Mouse (Mus musculus) liver, embryonic 14 days (tissue): ENCODE results near the gene Gm17581. TPM values are rescaled to one million over a fixed set of nuclear protein-coding genes. Genes with fewer than 3 reads are reported as not detected.

Experiments used
- polyA plus RNA-seq: library from polyadenylated mRNA; depleted of rRNA; stranded (reverse); fragments of >200 nt; gene quantifications from 2 replicates; pipeline ENCODE4 v1.2.3, GENCODE M21; 2012; rRNA removed

The Gm17581 gene
- not detected in 2 replicates for polyA plus RNA-seq

GRCm38 (mm10) chr2:155735766-155736165, at the start of gene Gm17581:
Gene Gm17581, minus strand, starts transcription at chr2:155735866.

GRCm38 (mm10) chr2:155774927-155775684, 39.4 kb upstream of the Gm17581 start, which contains the start of gene Mmp24:
Gene Mmp24, plus strand, starts transcription at chr2:155775342.

GRCm38 (mm10) chr2:155751014-155751786, 15.5 kb upstream of the Gm17581 start, which contains the start of gene Procr:
Gene Procr, plus strand, starts transcription at chr2:155751117.

GRCm38 (mm10) chr2:155729158-155729645, 6.5 kb downstream of the Gm17581 start, which contains the start of gene Edem2:
Gene Edem2, minus strand, starts transcription at chr2:155729475.

GRCm38 (mm10) chr2:155691723-155692493, 43.8 kb downstream of the Gm17581 start, which contains the start of gene Trpc4ap:
Gene Trpc4ap, minus strand, starts transcription at chr2:155692384.

Other genes starting within 250 kb of the Gm17581 start
- 12.1 and 13.7 TPM in 2 replicates for gene Acss2, start 217.9 kb downstream of the Gm17581 start, polyA plus RNA-seq
- gene Ggt7, start 217.6 kb downstream of the Gm17581 start, polyA plus RNA-seq = 0.21 and 0.26 TPM in 2 replicates
- gene Gss, start 143.1 kb downstream of the Gm17581 start, polyA plus RNA-seq = 35.3 and 39.8 TPM in 2 replicates
- 2.7 and 3.5 TPM in 2 replicates for gene Myh7b, start 124.7 kb downstream of the Gm17581 start, polyA plus RNA-seq
- gene Trpc4ap, start 43.5 kb downstream of the Gm17581 start, polyA plus RNA-seq = 34.3 and 36.2 TPM in 2 replicates
- 12.3 and 13.8 TPM in 2 replicates for gene Edem2, start 6.4 kb downstream of the Gm17581 start, polyA plus RNA-seq
- gene Procr, start 15.3 kb upstream of the Gm17581 start, polyA plus RNA-seq = 0.86 and 0.93 TPM in 2 replicates
- gene Mmp24, start 39.5 kb upstream of the Gm17581 start, polyA plus RNA-seq = under 0.01 and 0.01 TPM in 2 replicates
- 3.4 and 4.2 TPM in 2 replicates for gene BC029722, start 83.6 kb upstream of the Gm17581 start, polyA plus RNA-seq
- 65.8 and 66.0 TPM in 2 replicates for gene Eif6, start 91.1 kb upstream of the Gm17581 start, polyA plus RNA-seq
- under 0.01 TPM in 1 of 2 replicates, not detected in the other for gene Fam83c, start 99.0 kb upstream of the Gm17581 start, polyA plus RNA-seq
- 17.9 and 20.4 TPM in 2 replicates for gene Uqcc1, start 194.4 kb upstream of the Gm17581 start, polyA plus RNA-seq
- not detected in 2 replicates for gene Gm15557, start 204.9 kb upstream of the Gm17581 start, polyA plus RNA-seq
- gene Gdf5, start 209.5 kb upstream of the Gm17581 start, polyA plus RNA-seq = 0.01 TPM in 2 replicates
- 9.0 and 9.3 TPM in 2 replicates for gene Cep250, start 220.6 kb upstream of the Gm17581 start, polyA plus RNA-seq